Mouse (Mus musculus): ENCODE results near the gene Gm21904.
"Not testable (repeated sequence)": the region's sequence is repeated elsewhere in the genome, so short reads cannot be mapped to it uniquely, and the experiment has no call there.

Gm21904 gene

GRCm38 (mm10) chrY:17846166-17846565 is at the start of gene Gm21904:
Gm21904 (minus strand) TSS chrY:17846266.
- not testable (repeated sequence) for DNase-seq (ENCODE audit: low read depth, low spot score)

DNA sequence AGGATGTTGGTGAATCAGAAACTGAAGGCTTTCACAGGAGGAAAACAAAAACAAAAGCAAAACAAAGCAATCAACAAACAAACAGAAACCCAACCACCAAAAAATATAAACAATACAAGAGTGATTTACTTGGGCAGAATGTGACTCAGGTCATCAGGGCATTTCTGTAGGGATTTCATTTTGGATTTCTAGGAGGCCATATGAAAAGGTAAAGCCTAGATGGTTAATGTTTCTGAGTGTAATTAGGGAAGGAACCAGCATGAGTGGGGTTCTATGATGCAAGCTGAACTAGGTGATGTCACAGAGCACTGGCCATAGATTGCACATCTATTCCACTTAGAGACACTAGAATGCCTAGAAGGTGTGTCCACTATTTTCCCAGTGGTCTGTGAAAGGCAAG is 28.4 kb upstream of the Gm21904 start, which contains the start of the genes Gm20772 and Gm20831:
Gene Gm20772 (plus strand): TSS at position 301 of the 400 bp plus-strand sequence.
Gene Gm20831 (plus strand): TSS at position 301 of the 400 bp plus-strand sequence.
- DNase-seq (ENCODE audit: low read depth, low spot score), result not testable (repeated sequence)

Data from mesoderm, embryonic 11.5 days (tissue).